Comparison of ENCODE assay signal across 19 mouse cellular contexts in genomic region chr13:29786984-29787383, GRCm38 (mm10).
DNase-seq lines count a peak whose midpoint lies in the region; ATAC-seq and TF ChIP-seq lines count a peak whose summit lies in the region.
"Had no signal": no experiment of that assay in that cellular context is flagged by ENCODE, and none has a peak within 500 bp of the region (broad histone marks: within the 10 kb centered on the region; RNA-seq: fewer than 3 reads in every experiment).

No protein-coding gene starts in this region.

- H3K9ac ChIP-seq in intestine, embryonic 16.5 days (ENCODE audit: low read depth, low read length): no peak overlapping the region
- H3K9ac ChIP-seq in intestine, embryonic 15.5 days: no peak overlapping the region
- H3K9ac ChIP-seq: embryonic facial prominence, embryonic 12.5 days; forebrain, embryonic 13.5 days; forebrain, embryonic 15.5 days; forebrain, postnatal 0 days had no signal

- no peak overlapping the region for H3K4me2 ChIP-seq in intestine, embryonic 16.5 days (ENCODE audit: low read depth, low read length)
- H3K4me2 ChIP-seq in intestine, embryonic 15.5 days (replicated peaks): no peak overlapping the region
- peak overlapping the region; percentile 35 for H3K4me2 ChIP-seq in myocyte (ENCODE audit: low read depth)
- H3K4me2 ChIP-seq: embryonic facial prominence, embryonic 12.5 days; forebrain, embryonic 13.5 days; forebrain, embryonic 15.5 days had no signal

- TF ChIP-seq CTCF in kidney, adult 2 months (conservative IDR thresholded peaks at IDR 0.05; ENCODE audit: insufficient read depth, insufficient read length, low read depth, low read length): no peak

- no peak overlapping the region for H3ac ChIP-seq in myocyte (ENCODE audit: control insufficient read depth, insufficient read length)

- H3K4me1 ChIP-seq in intestine, embryonic 16.5 days (ENCODE audit: control insufficient read depth, insufficient read depth, low read length): peaks cover 2% of the 10 kb centered on the region; the same call in 1 of the 2 replicates
- H3K4me1 ChIP-seq in intestine, embryonic 15.5 days (replicated peaks): 0 out of 2 replicates have a peak, but pooled peaks cover 2% of the 10 kb centered on the region
- H3K4me1 ChIP-seq in kidney, adult 2 months (ENCODE audit: control insufficient read depth, insufficient read depth, low read length): no peaks in the 10 kb centered on the region
- H3K4me1 ChIP-seq: embryonic facial prominence, embryonic 12.5 days; forebrain, embryonic 13.5 days; forebrain, embryonic 15.5 days had no signal

- 56% methylated on average over 3 of the region's 3 CpGs for WGBS in intestine, embryonic 16.5 days
- 54% methylated on average over 3 of the region's 3 CpGs for WGBS in intestine, embryonic 15.5 days
- WGBS in kidney, adult 2 months: 68% methylated on average over 3 of the region's 3 CpGs

- H3K36me3 ChIP-seq in intestine, embryonic 16.5 days (ENCODE audit: control insufficient read depth, insufficient read depth, low read length): no peaks in the 10 kb centered on the region
- H3K36me3 ChIP-seq in intestine, embryonic 15.5 days: no peaks in the 10 kb centered on the region
- no peaks in the 10 kb centered on the region for H3K36me3 ChIP-seq in myocyte (ENCODE audit: control insufficient read depth, insufficient read depth)
- H3K36me3 ChIP-seq in kidney, adult 2 months (ENCODE audit: control insufficient read depth, insufficient read depth, low read length): no peaks in the 10 kb centered on the region
- H3K36me3 ChIP-seq: embryonic facial prominence, embryonic 10.5 days; embryonic facial prominence, embryonic 12.5 days; forebrain, embryonic 15.5 days had no signal

- no peak for DNase-seq in kidney, adult 2 months
- DNase-seq: adrenal gland, adult 2 months; adrenal gland, postnatal 10 days; adrenal gland, postnatal 25 days; cerebellum, adult 11 months; cerebellum, adult 18-20 months; cerebellum, adult 8-10 months; cerebellum, adult 9-11 months; cerebellum, postnatal 14 days; cerebellum, postnatal 36 days; forebrain, postnatal 0 days had no signal

- no peaks in the 10 kb centered on the region for H3K79me2 ChIP-seq in myocyte (ENCODE audit: control insufficient read depth, insufficient read depth)

- ATAC-seq in intestine, embryonic 16.5 days: 0 out of 2 replicates have a peak, but pooled peaks have one; percentile 52
- no peak for ATAC-seq in intestine, embryonic 15.5 days
- 0 out of 2 replicates have a peak, but pooled peaks have one; percentile 45 for ATAC-seq in common myeloid progenitor, adult 5-6 weeks (replicated peaks; ENCODE audit: low read depth, poor library complexity, severe bottlenecking)
- ATAC-seq: forebrain, embryonic 13.5 days; forebrain, embryonic 15.5 days; forebrain, postnatal 0 days had no signal

- TF ChIP-seq POLR2A in myocyte (IDR thresholded peaks at IDR 0.05; ENCODE audit: insufficient read length, low read depth): no peak
- TF ChIP-seq POLR2A in kidney, adult 2 months (IDR thresholded peaks at IDR 0.05; ENCODE audit: low read depth, low read length): no peak

- no peaks in the 10 kb centered on the region for H3K9me3 ChIP-seq in intestine, embryonic 16.5 days (ENCODE audit: control insufficient read depth, low read length)
- H3K9me3 ChIP-seq in intestine, embryonic 15.5 days: no peaks in the 10 kb centered on the region
- H3K9me3 ChIP-seq: embryonic facial prominence, embryonic 10.5 days; embryonic facial prominence, embryonic 12.5 days; forebrain, embryonic 15.5 days had no signal

- H3K4me3 ChIP-seq in intestine, embryonic 16.5 days (ENCODE audit: low read length): no peak overlapping the region
- H3K4me3 ChIP-seq in intestine, embryonic 15.5 days (replicated peaks): no peak overlapping the region
- H3K4me3 ChIP-seq in myocyte: no peak overlapping the region
- no peak overlapping the region for H3K4me3 ChIP-seq in kidney, adult 2 months (ENCODE audit: insufficient read depth, low read depth, low read length)
- H3K4me3 ChIP-seq: embryonic facial prominence, embryonic 10.5 days; embryonic facial prominence, embryonic 12.5 days; forebrain, embryonic 13.5 days; forebrain, embryonic 15.5 days had no signal

- H3K27ac ChIP-seq in intestine, embryonic 16.5 days (ENCODE audit: low read length): no peak overlapping the region
- no peak overlapping the region for H3K27ac ChIP-seq in intestine, embryonic 15.5 days
- no peak overlapping the region for H3K27ac ChIP-seq in kidney, adult 2 months (ENCODE audit: insufficient read depth, low read depth, low read length)
- H3K27ac ChIP-seq: embryonic facial prominence, embryonic 10.5 days; embryonic facial prominence, embryonic 12.5 days; forebrain, embryonic 13.5 days; forebrain, embryonic 15.5 days had no signal

- H3K27me3 ChIP-seq in intestine, embryonic 16.5 days (replicated peaks; ENCODE audit: control insufficient read depth, insufficient read depth, low read length): no peaks in the 10 kb centered on the region
- no peaks in the 10 kb centered on the region for H3K27me3 ChIP-seq in intestine, embryonic 15.5 days (replicated peaks)
- H3K27me3 ChIP-seq in myocyte (ENCODE audit: control insufficient read depth, insufficient read depth, insufficient read length): no peaks in the 10 kb centered on the region
- H3K27me3 ChIP-seq in kidney, adult 2 months (replicated peaks; ENCODE audit: control insufficient read depth, insufficient read depth, low read length): no peaks in the 10 kb centered on the region
- H3K27me3 ChIP-seq: embryonic facial prominence, embryonic 12.5 days; forebrain, embryonic 13.5 days; forebrain, embryonic 15.5 days had no signal

TF ChIP-seq in myocyte, 11 proteins besides CTCF, POLR2A, EP300 and RAD21:
- TF ChIP-seq REST (IDR thresholded peaks at IDR 0.05; ENCODE audit: insufficient read depth, insufficient read length): no peak
- TF ChIP-seq MYOG (IDR thresholded peaks at IDR 0.05; ENCODE audit: control insufficient read depth in 1 of 3, insufficient read depth in 1 of 3, insufficient read length in 2 of 3, low read depth in 2 of 3): peak in 2 of 3 experiments; percentile 56 to 59
- no peak for TF ChIP-seq CEBPB (IDR thresholded peaks at IDR 0.05; ENCODE audit: insufficient read depth, poor library complexity, severe bottlenecking)
- peak in 2 of 3 experiments; percentile 49 to 62 for TF ChIP-seq MYOD1 (IDR thresholded peaks at IDR 0.05; ENCODE audit: control insufficient read depth in 1 of 3, insufficient read length in 2 of 3, low read depth in 2 of 3)
